Mouse (Mus musculus) c-Kit-negative CD71-positive TER-119-positive erythroid progenitor cells, embryonic 14.5 days (primary cell): ENCODE measurements at regions not wholly inside any gene's neighbourhood (a gene's known extent, or its start where the extent isn't known, plus 50 kb on each side); places are given as distances from the start of the nearest gene placed in this dataset.

Experiments used
- DNase-seq: peaks from one replicate; pipeline ENCODE4 v3.0.0-alpha.2; 2013; ENCODE audit warnings: low read depth, low spot score

GRCm38 (mm10) chr14:102882281-102882680 is 100.2 kb downstream of the Kctd12 start:
- DNase-seq: no peak

- no peak for DNase-seq
Observed at GRCm38 (mm10) chr14:102880658-102881083, 101.8 kb downstream of the Kctd12 start.

DNA sequence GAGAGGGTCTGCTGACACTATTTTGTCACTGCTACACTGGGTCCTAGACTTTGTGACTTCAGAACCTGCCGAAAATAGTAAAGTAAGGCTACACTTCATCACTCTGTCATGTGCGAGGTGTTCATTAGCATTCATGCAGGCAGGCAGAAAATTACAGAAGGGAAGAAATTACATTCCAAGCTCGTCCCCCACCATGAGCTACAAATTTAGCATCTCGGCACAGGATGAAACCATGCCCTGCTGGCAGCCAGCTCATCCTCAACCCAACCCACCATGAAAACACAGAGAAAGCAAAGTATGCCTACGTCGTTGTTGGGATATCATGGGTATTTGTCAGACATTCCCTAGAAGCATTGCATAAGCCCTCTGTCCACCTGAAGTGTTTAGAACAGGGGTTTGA is 103.9 kb downstream of the Kctd12 start:
- no peak for DNase-seq

DNA sequence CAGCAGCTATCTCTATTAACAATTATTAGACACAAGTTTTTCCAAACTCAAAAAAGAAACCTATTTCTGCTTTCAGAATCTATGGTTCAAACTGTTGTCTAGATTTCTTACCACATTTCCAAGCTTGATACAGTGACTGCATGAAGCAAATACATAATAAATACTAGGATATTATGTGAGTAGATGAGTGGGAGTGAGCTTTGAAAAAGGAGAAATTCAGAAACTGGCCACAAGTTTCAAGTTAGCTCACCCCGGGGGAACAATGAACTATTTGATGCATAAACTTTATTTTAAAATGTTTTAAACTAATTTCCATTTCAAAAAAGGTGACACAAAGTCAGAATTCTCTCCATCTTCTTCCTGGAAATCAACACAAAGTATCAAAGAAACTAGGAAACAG is 114.3 kb downstream of the Kctd12 start:
- DNase-seq: no peak

- no peak for DNase-seq
Observed at GRCm38 (mm10) chr14:102867697-102868096, 114.7 kb downstream of the Kctd12 start.

DNA sequence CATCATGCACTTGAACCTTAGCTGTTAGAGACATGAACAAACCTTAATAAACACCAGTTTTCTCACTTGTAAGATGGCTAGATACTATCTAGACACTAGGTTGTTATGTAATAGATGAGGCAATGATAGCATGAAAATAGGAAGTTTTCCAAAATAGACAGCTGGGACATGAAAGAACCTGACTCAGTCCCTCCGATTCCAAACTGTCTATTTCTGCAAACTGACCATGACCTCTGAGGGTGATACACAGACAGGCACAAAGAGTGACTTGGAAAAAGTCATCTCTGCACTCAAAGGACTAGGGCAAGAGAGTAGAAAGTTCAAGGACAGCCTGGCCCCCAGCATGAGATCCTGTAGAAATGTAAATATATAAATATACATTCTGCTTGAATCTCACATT is 115.9 kb downstream of the Kctd12 start:
- no peak for DNase-seq

DNA sequence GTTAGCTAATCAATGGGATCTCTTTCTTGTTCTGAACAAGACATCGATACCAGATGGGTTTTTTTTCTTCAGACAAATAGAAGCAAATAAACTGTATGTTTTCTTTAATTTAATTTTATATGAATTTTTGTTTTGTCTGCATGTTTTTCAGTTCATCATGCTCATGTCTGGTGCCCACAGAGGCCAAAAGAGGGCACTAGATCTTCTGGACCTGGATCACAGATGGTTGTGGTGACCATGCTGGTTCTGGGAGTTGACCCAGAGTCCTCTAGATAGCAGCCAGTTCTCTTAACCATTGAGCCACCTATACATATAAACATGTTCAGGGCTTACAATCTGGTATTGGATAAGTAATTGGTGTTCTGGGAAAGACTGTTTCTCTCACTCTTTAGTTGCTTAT is 120.7 kb downstream of the Kctd12 start:
- DNase-seq: no peak

DNA sequence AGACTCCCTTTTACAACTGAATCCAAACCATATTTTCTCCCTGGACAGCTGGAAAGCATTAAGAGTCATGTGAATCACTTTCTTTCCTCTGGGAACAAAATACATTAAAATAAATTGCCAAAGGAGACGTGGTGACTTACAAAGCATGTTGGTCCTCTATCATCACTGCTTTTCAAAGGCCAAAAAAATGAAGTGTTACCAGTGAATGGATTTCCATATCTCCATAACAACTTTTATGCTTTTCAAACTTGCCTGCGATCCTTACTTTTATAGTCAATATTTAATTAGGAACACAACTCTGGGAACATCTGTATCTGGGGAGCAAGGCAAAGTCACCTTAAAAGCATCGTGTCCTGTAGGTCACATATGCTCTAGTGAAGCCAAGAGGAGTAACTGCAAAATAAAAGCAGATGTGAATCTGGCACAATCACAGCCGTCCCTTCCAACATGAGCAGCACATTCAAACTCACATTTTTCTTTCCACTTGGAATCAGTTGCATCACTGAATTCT is 123.0 kb downstream of the Kctd12 start:
- DNase-seq: no peak

- DNase-seq: no peak
Observed at GRCm38 (mm10) chr14:102855264-102855840, 127.1 kb downstream of the Kctd12 start.

DNA sequence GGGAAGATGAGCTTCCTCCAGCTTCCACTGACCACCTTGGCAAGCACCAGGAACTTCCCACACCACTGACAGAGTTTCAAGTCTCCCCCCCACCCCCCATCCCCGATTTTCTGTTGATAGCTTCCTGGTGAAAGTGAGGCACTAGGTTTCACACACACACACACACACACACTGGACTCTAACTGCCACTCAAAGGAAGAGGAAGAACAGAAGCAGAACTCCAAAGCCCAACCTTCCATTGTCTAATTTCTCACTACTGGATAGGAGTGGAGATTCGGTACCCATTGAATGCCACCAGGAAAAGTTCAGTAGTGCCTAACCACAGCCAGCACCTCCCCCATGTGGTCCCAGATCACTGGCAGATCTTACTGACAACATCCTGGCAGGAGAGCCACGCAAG is 138.7 kb downstream of the Kctd12 start:
- DNase-seq: no peak

DNA sequence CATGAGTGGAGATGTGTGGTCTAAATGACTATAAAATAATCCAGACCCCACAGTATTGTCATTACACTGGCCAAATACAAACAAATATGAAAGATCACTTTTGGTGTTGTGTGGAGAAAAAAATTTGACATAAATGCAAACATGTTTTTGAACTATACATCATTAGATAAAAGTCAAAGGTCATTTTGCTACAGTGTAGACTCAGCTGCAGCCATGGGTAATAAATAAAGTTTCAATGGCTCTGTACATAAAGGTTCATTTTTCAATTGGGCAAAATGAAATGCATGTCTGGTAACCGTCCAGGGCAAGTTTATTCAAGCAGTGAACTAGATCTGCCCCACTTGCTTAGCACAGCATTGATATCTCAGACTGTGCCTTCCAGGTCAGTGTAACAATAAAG is 144.8 kb downstream of the Kctd12 start:
- DNase-seq: no peak

DNA sequence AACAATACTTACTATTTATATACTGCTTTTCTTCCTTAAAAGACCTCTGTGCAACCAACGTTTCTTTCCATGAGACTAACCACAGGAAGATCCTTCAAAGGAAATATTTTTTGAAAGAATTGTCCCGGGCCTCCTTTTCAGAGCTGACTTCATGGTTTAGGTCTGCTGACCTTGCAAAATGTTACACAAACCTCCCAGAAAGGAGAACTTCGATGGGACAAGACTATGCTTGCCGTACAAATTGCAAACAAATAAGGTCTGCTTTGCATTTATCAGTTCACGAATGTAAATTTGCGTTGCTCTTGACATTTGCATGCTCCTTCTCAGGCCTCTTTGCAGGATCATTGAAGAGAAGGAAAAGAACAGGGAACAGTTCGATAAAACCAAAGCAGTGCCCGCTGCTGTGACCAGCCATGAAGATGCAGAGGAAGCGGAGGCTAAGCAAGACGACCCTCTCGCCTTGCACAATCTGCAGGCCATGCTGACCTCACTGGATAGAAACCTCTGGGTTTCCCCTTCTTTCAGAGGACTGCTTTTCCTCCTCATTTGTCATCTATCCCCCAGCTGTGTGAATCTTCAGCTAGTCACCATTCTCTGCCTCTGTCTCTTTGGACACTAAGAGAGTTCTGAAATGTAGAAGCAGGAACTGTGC is 147.2 kb downstream of the Kctd12 start:
- DNase-seq: no peak

- DNase-seq: no peak
Observed at GRCm38 (mm10) chr14:102828442-102828841, 154.0 kb downstream of the Kctd12 start.

- no peak for DNase-seq
Observed at GRCm38 (mm10) chr14:102827756-102828384, 154.6 kb downstream of the Kctd12 start.

DNA sequence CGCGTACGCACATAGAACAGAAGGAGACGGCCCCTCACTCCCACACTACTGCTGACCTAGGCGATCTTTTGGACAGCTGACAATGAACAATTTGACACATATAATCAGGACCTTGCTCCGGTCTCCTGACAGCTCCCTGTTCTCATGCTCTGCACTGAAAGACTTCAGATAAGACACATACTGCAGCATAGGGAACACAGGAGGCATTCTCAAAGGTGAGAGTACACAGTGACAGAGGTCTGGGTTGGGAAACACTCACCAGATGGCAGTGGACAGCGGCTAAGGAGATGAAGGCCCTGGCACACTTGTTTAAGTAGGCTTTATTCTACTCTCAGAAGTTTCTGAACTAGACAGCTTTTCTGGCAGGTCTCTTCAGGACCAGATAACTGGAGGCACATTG is 156.9 kb downstream of the Kctd12 start:
- DNase-seq: no peak

DNA sequence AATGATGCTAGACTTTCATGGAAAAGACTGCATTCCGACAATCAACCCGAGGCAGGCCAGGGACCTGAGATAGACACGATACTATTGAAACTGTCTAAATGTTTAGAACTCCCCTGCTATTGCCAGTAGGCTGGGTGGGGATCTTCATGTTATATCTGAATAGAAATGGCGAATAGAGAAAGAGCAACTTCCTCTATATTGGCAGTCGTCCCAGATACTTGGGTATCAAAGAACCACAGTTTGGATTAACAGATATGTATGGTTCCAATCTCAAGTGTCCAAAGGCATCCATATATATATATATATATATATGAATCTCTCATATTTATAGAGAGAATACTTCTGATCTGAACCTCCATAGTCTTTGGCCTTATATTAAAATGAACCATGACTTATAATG is 161.8 kb downstream of the Kctd12 start:
- no peak for DNase-seq

DNA sequence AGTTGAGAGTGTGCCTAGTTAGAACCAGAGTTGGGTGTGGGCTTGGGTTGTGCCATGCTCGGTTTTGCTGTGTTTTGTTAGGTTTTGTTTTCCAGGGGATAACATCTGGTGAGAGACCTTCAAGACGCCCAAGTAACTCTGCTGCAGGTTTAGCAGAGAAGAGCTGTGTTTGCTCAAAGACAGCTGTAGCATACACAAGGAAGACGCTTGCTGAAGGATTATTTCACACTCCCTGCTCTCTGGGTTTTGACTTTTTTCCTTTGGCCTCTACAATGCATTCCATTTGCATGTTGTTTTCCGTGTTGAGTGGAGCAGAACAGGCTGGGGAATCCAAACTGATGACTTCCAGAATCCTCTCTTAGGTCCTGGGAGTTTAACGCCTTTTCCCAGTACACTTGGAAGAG is 170.8 kb downstream of the Kctd12 start:
- no peak for DNase-seq

GRCm38 (mm10) chr14:102811022-102811421 is 171.4 kb downstream of the Kctd12 start:
- DNase-seq: no peak

GRCm38 (mm10) chr14:102810121-102810921 is 172.1 kb downstream of the Kctd12 start:
- DNase-seq: no peak

GRCm38 (mm10) chr14:102805936-102806923 is 176.2 kb downstream of the Kctd12 start:
- DNase-seq: no peak

GRCm38 (mm10) chr14:102795676-102796075 is 186.8 kb downstream of the Kctd12 start:
- no peak for DNase-seq
